Mouse (Mus musculus): ENCODE measurements at regions not wholly inside any gene's neighbourhood (a gene's known extent, or its start where the extent isn't known, plus 50 kb on each side); places are given as distances from the start of the nearest gene placed in this dataset.
A peak's percentile ranks its signal among the peaks of the same experiment; 100 is the strongest.

GRCm38 (mm10) chr12:25858397-25858796 is 556.7 kb downstream of the Rnf144a start:
- no peak overlapping the region for H3K4me3 ChIP-seq
- no peak for DNase-seq (ENCODE audit: low spot score)
- 85% methylated on average over 6 of the region's 6 CpGs for WGBS
- H3K36me3 ChIP-seq = no peaks in the 10 kb centered on the region
- H3K27me3 ChIP-seq (ENCODE audit: low read depth, poor library complexity, severe bottlenecking) = no peaks in the 10 kb centered on the region
- no peak overlapping the region for H3K27ac ChIP-seq
- peaks cover 5% of the 10 kb centered on the region; the same call in 1 of the 2 replicates for H3K4me1 ChIP-seq
- no peaks in the 10 kb centered on the region for H3K9me3 ChIP-seq (replicated peaks)

- Histone ChIP-seq H3K27ac (no peak overlapping the region), H3K9me3 (replicated peaks) (no peaks in the 10 kb centered on the region), H3K36me3 (no peaks in the 10 kb centered on the region), H3K27me3 (ENCODE audit: low read depth, poor library complexity, severe bottlenecking) (no peaks in the 10 kb centered on the region), H3K4me3 (no peak overlapping the region), H3K4me1 (peaks cover 6% of the 10 kb centered on the region; the same call in 1 of the 2 replicates)
- WGBS = 87% methylated on average over 7 of the region's 7 CpGs
- no peak for DNase-seq (ENCODE audit: low spot score)
These were observed 585.0 kb downstream of the Rnf144a start for GRCm38 (mm10) chr12:25830057-25830456.

GRCm38 (mm10) chr12:25827961-25828360 is 587.1 kb downstream of the Rnf144a start:
- Histone ChIP-seq H3K4me3 (no peak overlapping the region), H3K9me3 (replicated peaks) (no peaks in the 10 kb centered on the region), H3K4me1 (peaks cover 6% of the 10 kb centered on the region; the same call in 1 of the 2 replicates), H3K36me3 (no peaks in the 10 kb centered on the region), H3K27ac (no peak overlapping the region), H3K27me3 (ENCODE audit: low read depth, poor library complexity, severe bottlenecking) (no peaks in the 10 kb centered on the region)
- no peak for DNase-seq (ENCODE audit: low spot score)
- 90% methylated on average over 2 of the region's 2 CpGs for WGBS

- 0 out of 2 replicates have a peak overlapping the region, but pooled peaks have one; percentile 40 for H3K27ac ChIP-seq
- peaks cover 6% of the 10 kb centered on the region; the same call in 1 of the 2 replicates for H3K4me1 ChIP-seq
- no peaks in the 10 kb centered on the region for H3K9me3 ChIP-seq (replicated peaks)
- H3K27me3 ChIP-seq (ENCODE audit: low read depth, poor library complexity, severe bottlenecking) = no peaks in the 10 kb centered on the region
- no peak for DNase-seq (ENCODE audit: low spot score)
- WGBS = 31% methylated on average over 3 of the region's 3 CpGs
- H3K4me3 ChIP-seq = no peak overlapping the region
- H3K36me3 ChIP-seq = no peaks in the 10 kb centered on the region
These were observed 588.1 kb downstream of the Rnf144a start for GRCm38 (mm10) chr12:25826928-25827327.

DNA sequence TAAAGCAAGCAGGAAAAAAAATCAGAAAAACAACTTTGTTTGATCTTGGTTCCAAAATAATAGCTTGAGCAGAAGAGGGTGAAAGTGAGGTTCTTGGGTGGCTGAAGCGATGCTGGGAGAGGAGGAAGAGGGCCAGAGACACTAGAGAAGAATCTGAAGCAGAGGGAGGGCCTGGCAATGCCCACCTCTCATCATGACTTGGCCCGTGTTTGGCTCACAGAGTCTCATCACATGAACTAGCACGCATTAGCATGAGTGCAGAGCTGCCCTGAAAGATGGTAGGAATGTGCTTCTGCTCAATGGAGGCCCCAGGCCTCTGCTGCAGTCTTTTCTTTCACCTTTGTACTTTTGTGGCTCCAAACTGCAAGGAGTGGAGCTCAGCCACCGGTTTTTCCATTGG is 588.6 kb downstream of the Rnf144a start:
- no peak overlapping the region for H3K4me3 ChIP-seq
- H3K27me3 ChIP-seq (ENCODE audit: low read depth, poor library complexity, severe bottlenecking) = no peaks in the 10 kb centered on the region
- no peaks in the 10 kb centered on the region for H3K36me3 ChIP-seq
- 0 out of 2 replicates have a peak overlapping the region, but pooled peaks have one; percentile 40 for H3K27ac ChIP-seq
- DNase-seq (ENCODE audit: low spot score) = no peak
- WGBS = 63% methylated on average over 4 of the region's 4 CpGs
- H3K4me1 ChIP-seq = peaks cover 6% of the 10 kb centered on the region; the same call in 1 of the 2 replicates
- no peaks in the 10 kb centered on the region for H3K9me3 ChIP-seq (replicated peaks)

- 83% methylated on average over 2 of the region's 2 CpGs for WGBS
- Histone ChIP-seq H3K4me1 (no peaks in the 10 kb centered on the region), H3K36me3 (no peaks in the 10 kb centered on the region), H3K27ac (no peak overlapping the region), H3K27me3 (ENCODE audit: low read depth, poor library complexity, severe bottlenecking) (no peaks in the 10 kb centered on the region), H3K9me3 (replicated peaks) (no peaks in the 10 kb centered on the region), H3K4me3 (no peak overlapping the region)
- DNase-seq (ENCODE audit: low spot score) = no peak
These were observed 598.8 kb downstream of the Rnf144a start for GRCm38 (mm10) chr12:25816248-25816647.

- H3K36me3 ChIP-seq = no peaks in the 10 kb centered on the region
- H3K4me1 ChIP-seq = no peaks in the 10 kb centered on the region
- H3K27me3 ChIP-seq (ENCODE audit: low read depth, poor library complexity, severe bottlenecking) = no peaks in the 10 kb centered on the region
- H3K4me3 ChIP-seq = no peak overlapping the region
- H3K27ac ChIP-seq = no peak overlapping the region
- no peaks in the 10 kb centered on the region for H3K9me3 ChIP-seq (replicated peaks)
- 87% methylated on average over 2 of the region's 2 CpGs for WGBS
- DNase-seq (ENCODE audit: low spot score) = no peak
These were observed 620.0 kb downstream of the Rnf144a start for GRCm38 (mm10) chr12:25795092-25795491.

GRCm38 (mm10) chr12:25794571-25794970 is 620.5 kb downstream of the Rnf144a start:
- Histone ChIP-seq H3K4me3 (no peak overlapping the region), H3K36me3 (no peaks in the 10 kb centered on the region), H3K27ac (no peak overlapping the region), H3K27me3 (ENCODE audit: low read depth, poor library complexity, severe bottlenecking) (no peaks in the 10 kb centered on the region), H3K9me3 (replicated peaks) (no peaks in the 10 kb centered on the region), H3K4me1 (no peaks in the 10 kb centered on the region)
- WGBS = 69% methylated on average over 2 of the region's 2 CpGs
- DNase-seq (ENCODE audit: low spot score) = no peak

GRCm38 (mm10) chr12:25792571-25793075 is 622.4 kb downstream of the Rnf144a start:
- H3K27me3 ChIP-seq (ENCODE audit: low read depth, poor library complexity, severe bottlenecking) = no peaks in the 10 kb centered on the region
- no peaks in the 10 kb centered on the region for H3K36me3 ChIP-seq
- no peak overlapping the region for H3K4me3 ChIP-seq
- WGBS = 94% methylated on average over 2 of the region's 2 CpGs
- no peak for DNase-seq (ENCODE audit: low spot score)
- H3K9me3 ChIP-seq (replicated peaks) = no peaks in the 10 kb centered on the region
- H3K4me1 ChIP-seq = no peaks in the 10 kb centered on the region
- H3K27ac ChIP-seq = no peak overlapping the region

DNA sequence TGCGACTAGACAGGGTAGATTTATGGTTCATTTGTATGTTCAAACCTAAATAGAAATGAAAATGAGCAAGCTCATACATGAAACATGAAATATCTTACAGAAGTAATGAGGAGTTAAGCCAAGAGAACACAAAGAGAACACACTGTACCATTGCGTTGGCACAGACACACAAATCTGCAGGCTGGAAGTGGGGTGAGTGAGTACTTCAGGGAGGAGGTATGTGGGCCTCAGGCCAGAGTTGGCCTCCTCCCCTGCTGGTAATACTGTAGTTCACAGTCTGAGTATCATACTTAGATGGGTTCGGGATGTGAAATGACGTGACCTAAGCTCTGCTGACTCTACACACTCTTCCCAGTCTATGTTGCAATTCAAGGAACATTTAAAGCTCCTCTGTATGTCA is 624.1 kb downstream of the Rnf144a start:
- no peak overlapping the region for H3K4me3 ChIP-seq
- H3K27ac ChIP-seq = no peak overlapping the region
- WGBS = 94% methylated on average over 4 of the region's 4 CpGs
- no peaks in the 10 kb centered on the region for H3K27me3 ChIP-seq (ENCODE audit: low read depth, poor library complexity, severe bottlenecking)
- no peaks in the 10 kb centered on the region for H3K9me3 ChIP-seq (replicated peaks)
- H3K4me1 ChIP-seq = no peaks in the 10 kb centered on the region
- H3K36me3 ChIP-seq = no peaks in the 10 kb centered on the region
- no peak for DNase-seq (ENCODE audit: low spot score)

- no peaks in the 10 kb centered on the region for H3K9me3 ChIP-seq (replicated peaks)
- no peak for DNase-seq (ENCODE audit: low spot score)
These were observed 629.1 kb downstream of the Rnf144a start for GRCm38 (mm10) chr12:25785646-25786606.

GRCm38 (mm10) chr12:25784401-25784800 is 630.7 kb downstream of the Rnf144a start:
- H3K9me3 ChIP-seq (replicated peaks) = no peaks in the 10 kb centered on the region
- H3K4me1 ChIP-seq = no peaks in the 10 kb centered on the region
- H3K27ac ChIP-seq = no peak overlapping the region
- H3K36me3 ChIP-seq = no peaks in the 10 kb centered on the region
- no peak overlapping the region for H3K4me3 ChIP-seq
- no peaks in the 10 kb centered on the region for H3K27me3 ChIP-seq (ENCODE audit: low read depth, poor library complexity, severe bottlenecking)
- WGBS = 86% methylated on average over 3 of the region's 3 CpGs
- DNase-seq (ENCODE audit: low spot score) = no peak

More at GRCm38 (mm10) chr12:25785646-25786606, 629.1 kb downstream of the Rnf144a start:
- H3K4me1 ChIP-seq = no peaks in the 10 kb centered on the region
- no peaks in the 10 kb centered on the region for H3K36me3 ChIP-seq
- no peak overlapping the region for H3K27ac ChIP-seq
- no peaks in the 10 kb centered on the region for H3K27me3 ChIP-seq (ENCODE audit: low read depth, poor library complexity, severe bottlenecking)
- 88% methylated on average over 18 of the region's 18 CpGs for WGBS
- H3K4me3 ChIP-seq = no peak overlapping the region

DNA sequence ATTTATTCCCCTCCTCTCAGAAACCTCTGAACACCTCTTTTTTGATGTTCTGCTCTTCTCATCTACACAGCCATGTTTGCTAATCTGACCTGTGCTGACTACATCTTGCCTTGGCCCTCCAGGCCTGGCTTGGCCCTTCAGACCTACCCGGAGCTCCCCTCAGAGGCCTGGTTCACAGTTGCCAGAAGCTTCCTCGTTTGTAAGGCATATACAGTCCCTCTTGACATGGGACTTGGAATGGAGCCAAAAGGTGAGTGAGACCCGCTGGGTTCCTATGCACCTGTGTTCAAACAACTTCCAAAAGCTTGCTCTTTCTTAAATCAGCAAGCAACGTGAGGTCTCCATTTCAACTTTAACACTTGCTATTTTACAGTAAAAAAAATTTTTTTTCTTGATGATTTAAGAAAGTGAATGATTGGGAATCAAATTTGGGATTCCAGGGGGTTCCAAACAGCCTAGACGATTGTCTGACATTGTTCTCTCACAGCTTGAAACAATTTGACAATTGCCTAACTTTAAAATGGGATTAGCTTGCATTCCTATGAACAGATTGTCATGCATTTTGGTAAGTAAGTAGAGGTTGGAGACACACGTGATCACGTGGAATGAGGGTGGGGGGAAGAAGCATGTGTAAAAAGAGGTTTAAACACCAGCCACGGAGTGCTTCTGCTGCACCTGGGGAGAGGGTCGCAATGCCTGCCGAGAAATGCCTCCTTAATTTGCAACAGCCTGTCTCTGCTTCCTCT is 631.9 kb downstream of the Rnf144a start:
- Histone ChIP-seq H3K36me3 (no peaks in the 10 kb centered on the region), H3K27me3 (ENCODE audit: low read depth, poor library complexity, severe bottlenecking) (no peaks in the 10 kb centered on the region), H3K27ac (no peak overlapping the region), H3K9me3 (replicated peaks) (no peaks in the 10 kb centered on the region), H3K4me3 (no peak overlapping the region), H3K4me1 (no peaks in the 10 kb centered on the region)
- no peak for DNase-seq (ENCODE audit: low spot score)
- WGBS = 53% methylated on average over 10 of the region's 10 CpGs
